In the genomic region with DNA sequence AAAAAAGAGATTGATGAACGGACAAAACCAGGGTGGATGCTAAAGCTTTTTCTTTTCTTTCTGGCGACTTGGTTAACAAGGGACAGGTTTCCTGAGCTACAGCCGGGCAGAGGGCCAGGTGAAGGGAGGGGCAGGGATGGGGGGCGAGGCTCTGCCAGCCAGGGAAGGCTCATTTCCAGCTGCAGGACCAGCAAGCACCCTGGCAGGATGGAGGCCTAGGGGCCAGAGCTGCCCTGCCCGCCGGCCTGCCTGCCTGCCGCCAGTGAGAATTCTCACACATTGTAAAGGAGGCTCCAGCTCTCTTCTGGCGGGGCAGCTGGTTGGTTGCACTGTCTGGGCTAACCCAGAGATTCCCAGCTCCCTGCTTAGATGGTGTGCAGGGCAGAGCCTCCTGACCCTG, we compare ENCODE assay signal across 9 mouse cellular contexts. TPM values are rescaled to one million over a fixed set of nuclear protein-coding genes. Genes with fewer than 3 reads are reported as not detected.
DNase-seq lines count a peak whose midpoint lies in the region; ATAC-seq lines count a peak whose summit lies in the region.
"Had no signal": no experiment of that assay in that cellular context is flagged by ENCODE, and none has a peak within 500 bp of the region (broad histone marks: within the 10 kb centered on the region; RNA-seq: fewer than 3 reads in every experiment).

No protein-coding gene starts in this region.

- ATAC-seq in kidney, embryonic 16.5 days (ENCODE audit: low FRiP score, low TSS enrichment): no peak
- ATAC-seq in embryonic facial prominence, embryonic 15.5 days (ENCODE audit: insufficient number of reproducible peaks, low FRiP score, low TSS enrichment, low read depth): no peak
- no peak for ATAC-seq in limb, embryonic 11.5 days (ENCODE audit: insufficient number of reproducible peaks, low FRiP score, low TSS enrichment, low read depth)

- WGBS in kidney, embryonic 16.5 days: 33% methylated on average over 8 of the region's 8 CpGs
- WGBS in embryonic facial prominence, embryonic 15.5 days: 19% methylated on average over 8 of the region's 8 CpGs
- 12% methylated on average over 8 of the region's 8 CpGs for WGBS in limb, embryonic 11.5 days

- H3K27me3 ChIP-seq in kidney, embryonic 16.5 days (ENCODE audit: insufficient read depth, low read length): peaks cover 4% of the 10 kb centered on the region; the same call in 1 of the 2 replicates
- no peaks in the 10 kb centered on the region for H3K27me3 ChIP-seq in embryonic facial prominence, embryonic 15.5 days
- no peaks in the 10 kb centered on the region for H3K27me3 ChIP-seq in limb, embryonic 11.5 days (ENCODE audit: control insufficient read depth, insufficient read depth, low read length)

- no peak overlapping the region; the same call in 1 of the 2 replicates for H3K9ac ChIP-seq in kidney, embryonic 16.5 days (replicated peaks; ENCODE audit: low read length)
- no peak overlapping the region for H3K9ac ChIP-seq in embryonic facial prominence, embryonic 15.5 days
- peak overlapping the region; percentile 12; the same call in 1 of the 2 replicates for H3K9ac ChIP-seq in limb, embryonic 11.5 days (ENCODE audit: low read length)
- H3K9ac ChIP-seq: midbrain, embryonic 12.5 days had no signal

- peak; percentile 70 for DNase-seq in adrenal gland, postnatal 14 days
- DNase-seq in adrenal gland, adult 2 months: no peak
- DNase-seq in kidney, adult 9 months: no peak
- peak; percentile 67 for DNase-seq in limb, embryonic 11.5 days (ENCODE audit: low spot score)
- no peak for DNase-seq in ovary, postnatal 36 days (ENCODE audit: low spot score)
- DNase-seq in urinary bladder, postnatal 14 days (ENCODE audit: low spot score): no peak

- H3K4me2 ChIP-seq in kidney, embryonic 16.5 days (replicated peaks; ENCODE audit: low read depth, low read length): no peak overlapping the region
- 0 out of 2 replicates have a peak overlapping the region, but pooled peaks have one; percentile 4 for H3K4me2 ChIP-seq in embryonic facial prominence, embryonic 15.5 days (replicated peaks)
- no peak overlapping the region for H3K4me2 ChIP-seq in limb, embryonic 11.5 days (ENCODE audit: low read depth, severe bottlenecking)
- H3K4me2 ChIP-seq: midbrain, embryonic 12.5 days had no signal

- no peaks in the 10 kb centered on the region for H3K36me3 ChIP-seq in kidney, embryonic 16.5 days (ENCODE audit: insufficient read depth, low read length)
- no peaks in the 10 kb centered on the region for H3K36me3 ChIP-seq in embryonic facial prominence, embryonic 15.5 days
- no peaks in the 10 kb centered on the region for H3K36me3 ChIP-seq in limb, embryonic 11.5 days (ENCODE audit: control insufficient read depth, insufficient read depth, low read length)
- H3K36me3 ChIP-seq: midbrain, embryonic 12.5 days had no signal

- peak overlapping the region; percentile 46 for H3K27ac ChIP-seq in kidney, embryonic 16.5 days (ENCODE audit: low read length)
- peak overlapping the region; percentile 96 for H3K27ac ChIP-seq in embryonic facial prominence, embryonic 15.5 days (replicated peaks)
- H3K27ac ChIP-seq in limb, embryonic 11.5 days (replicated peaks; ENCODE audit: low read depth, low read length): peak overlapping the region; percentile 92
- H3K27ac ChIP-seq: midbrain, embryonic 12.5 days had no signal

- peaks cover 38% of the 10 kb centered on the region for H3K4me1 ChIP-seq in kidney, embryonic 16.5 days (ENCODE audit: insufficient read depth, low read length)
- peaks cover 79% of the 10 kb centered on the region for H3K4me1 ChIP-seq in embryonic facial prominence, embryonic 15.5 days
- peaks cover 62% of the 10 kb centered on the region for H3K4me1 ChIP-seq in limb, embryonic 11.5 days (ENCODE audit: control insufficient read depth, insufficient read depth, low read length)

- no peaks in the 10 kb centered on the region for H3K9me3 ChIP-seq in kidney, embryonic 16.5 days (ENCODE audit: low read length)
- H3K9me3 ChIP-seq in embryonic facial prominence, embryonic 15.5 days (replicated peaks): no peaks in the 10 kb centered on the region
- H3K9me3 ChIP-seq in limb, embryonic 11.5 days (ENCODE audit: control insufficient read depth, low read length): no peaks in the 10 kb centered on the region
- H3K9me3 ChIP-seq: midbrain, embryonic 12.5 days had no signal

- no peak overlapping the region for H3K4me3 ChIP-seq in kidney, embryonic 16.5 days (ENCODE audit: low read length)
- no peak overlapping the region for H3K4me3 ChIP-seq in embryonic facial prominence, embryonic 15.5 days (replicated peaks)
- H3K4me3 ChIP-seq in limb, embryonic 11.5 days (ENCODE audit: low read depth, low read length): no peak overlapping the region
- H3K4me3 ChIP-seq: midbrain, embryonic 12.5 days had no signal

RNA-seq across cellular contexts. Expression of a gene that starts 24.1 kb away (rescaled TPM):
- 7.2 and 10.6 TPM in 2 replicates for total RNA-seq in adrenal gland, postnatal 14 days (2021)
- 10 to 100 TPM in 1 of 2 experiments, 1 to 10 TPM in 1; 6.7 to 10.1 TPM for total RNA-seq in adrenal gland, adult 2 months (2021)
- 45.2 and 45.3 TPM in 2 replicates for polyA plus RNA-seq in adrenal gland, adult 2 months (2012; rRNA removed)
- 40.8 and 49.3 TPM in 2 replicates for polyA plus RNA-seq in kidney, embryonic 16.5 days (2015; fragmentation: Nextera tagmentation; extraction: Ambion mirVana)
- polyA plus RNA-seq in embryonic facial prominence, embryonic 15.5 days (2015; fragmentation: Nextera tagmentation; extraction: Ambion mirVana): 82.9 and 104 TPM in 2 replicates
- 102 and 104 TPM in 2 replicates for polyA plus RNA-seq in limb, embryonic 11.5 days (2014; fragmentation: Nextera tagmentation; extraction: Ambion mirVana)

Comparison
In these comparisons a context has a peak if more than half of its experiments do, and no peak if none do; other contexts are left out.
1. DNase-seq: peak in adrenal gland, postnatal 14 days (single experiment) and limb, embryonic 11.5 days (single experiment); none in adrenal gland, adult 2 months (single experiment), kidney, adult 9 months (single experiment), ovary, postnatal 36 days (single experiment) and urinary bladder, postnatal 14 days (single experiment).
2. H3K27ac ChIP-seq: peak in every context shown above with its lines; median percentile 96 in embryonic facial prominence, embryonic 15.5 days; 92 in limb, embryonic 11.5 days; 46 in kidney, embryonic 16.5 days.